Mouse (Mus musculus): ENCODE measurements around the gene Ctsd.

DNA sequence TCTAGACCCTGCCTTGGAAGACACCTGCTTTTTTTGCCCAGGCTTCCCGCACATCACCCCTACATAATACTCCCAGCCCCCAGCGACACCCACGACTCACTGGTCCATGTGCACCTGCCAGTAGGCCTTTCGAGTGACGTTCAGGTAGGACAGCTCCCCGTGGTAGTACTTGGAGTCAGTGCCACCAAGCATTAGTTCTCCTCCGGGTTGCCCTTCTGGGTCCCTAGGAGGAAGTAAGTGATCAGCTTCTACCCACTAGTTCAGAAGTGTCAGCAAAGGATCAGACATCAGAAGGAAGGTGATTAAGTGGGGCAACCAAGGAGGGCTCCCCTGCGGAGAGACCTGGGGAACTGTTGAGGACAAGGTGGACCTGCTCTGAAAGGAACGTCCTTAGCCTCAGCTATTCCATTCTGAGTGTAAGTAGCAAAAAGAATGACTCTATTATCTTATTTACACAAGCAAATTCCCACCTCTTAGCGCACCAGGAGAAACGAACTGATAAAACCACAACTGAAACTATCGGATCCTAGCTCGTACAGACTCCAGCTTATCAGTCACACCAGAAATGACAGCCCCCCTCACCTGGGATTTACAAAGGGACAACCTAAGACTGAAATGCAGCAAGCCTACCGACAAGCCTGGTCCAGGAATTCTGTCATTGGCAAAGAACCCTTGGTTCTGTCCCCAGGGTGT, 10.5 kb downstream of the Ctsd start:
- TF ChIP-seq CTCF (IDR thresholded peaks at IDR 0.05) = no peak
- TF ChIP-seq POLR2A (IDR thresholded peaks at IDR 0.05; ENCODE audit: insufficient read depth, low read depth, low read length) = no peak
- TF ChIP-seq EP300 (IDR thresholded peaks at IDR 0.05; ENCODE audit: insufficient read depth, low read depth, low read length) = no peak
